Mouse (Mus musculus) myocyte (in vitro differentiated cells): ENCODE results near the gene Adat3. TPM values are rescaled to one million over a fixed set of nuclear protein-coding genes. Genes with fewer than 3 reads are reported as not detected.

ENCODE experiments used
- H3K27me3 ChIP-seq: one replicate; pipeline ENCODE4 v1.6.1; 2011; ENCODE audit not compliant: control insufficient read depth, insufficient read depth, insufficient read length
- H3K36me3 ChIP-seq: one replicate; pipeline ENCODE4 v1.6.1; 2011; ENCODE audit not compliant: control insufficient read depth, insufficient read depth
- H3K4me2 ChIP-seq: one replicate; pipeline ENCODE4 v1.6.1; 2011; ENCODE audit warnings: low read depth, control low read depth
- H3K4me3 ChIP-seq: one replicate; pipeline ENCODE4 v1.5.1; 2011; ENCODE audit warnings: mild to moderate bottlenecking, control low read depth, moderate library complexity
- H3K79me2 ChIP-seq: one replicate; pipeline ENCODE4 v1.6.1; 2011; ENCODE audit not compliant: control insufficient read depth, insufficient read depth
- H3ac ChIP-seq: one replicate; pipeline ENCODE4 v1.6.1; 2011; ENCODE audit not compliant: control insufficient read depth, insufficient read length
- CEBPB ChIP-seq: IDR thresholded peaks from 2 replicates; pipeline ENCODE4 v1.6.1; 2011; ENCODE audit warnings: mild to moderate bottlenecking, moderate library complexity; ENCODE audit not compliant: poor library complexity, insufficient read depth, severe bottlenecking
- E2F4 ChIP-seq: IDR thresholded peaks from one replicate; pipeline ENCODE4 v1.6.1; 2011; ENCODE audit warnings: mild to moderate bottlenecking, control low read depth, moderate library complexity; ENCODE audit not compliant: insufficient read depth
- MAX ChIP-seq: IDR thresholded peaks from one replicate; pipeline ENCODE4 v1.6.1; 2011; ENCODE audit warnings: low read depth, mild to moderate bottlenecking, control low read depth
- MYOD1 ChIP-seq, 3 experiments: IDR thresholded peaks; one replicate each; pipeline ENCODE4 v1.6.1; 2011; ENCODE audit warnings: control low read depth in 2 of 3, low read depth in 2 of 3, mild to moderate bottlenecking in 2 of 3, moderate library complexity in 1 of 3; ENCODE audit not compliant: insufficient read length in 2 of 3, control insufficient read depth in 1 of 3
- MYOG ChIP-seq, 3 experiments: IDR thresholded peaks; one replicate each; pipeline ENCODE4 v1.6.1; 2011; ENCODE audit warnings: control low read depth in 2 of 3, low read depth in 2 of 3, mild to moderate bottlenecking in 2 of 3; ENCODE audit not compliant: insufficient read length in 2 of 3, control insufficient read depth in 1 of 3, insufficient read depth in 1 of 3
- POLR2A ChIP-seq: IDR thresholded peaks from one replicate; pipeline ENCODE4 v1.6.1; 2011; ENCODE audit warnings: low read depth, mild to moderate bottlenecking, control low read depth, moderate library complexity; ENCODE audit not compliant: insufficient read length
- POLR2AphosphoS2 ChIP-seq: IDR thresholded peaks from one replicate; pipeline ENCODE4 v1.6.1; 2011; ENCODE audit warnings: low read depth, control low read depth; ENCODE audit not compliant: insufficient read length
- REST ChIP-seq: IDR thresholded peaks from one replicate; pipeline ENCODE4 v1.6.1; 2011; ENCODE audit warnings: mild to moderate bottlenecking, control low read depth, moderate library complexity; ENCODE audit not compliant: insufficient read depth, insufficient read length
- SRF ChIP-seq: IDR thresholded peaks from one replicate; pipeline ENCODE4 v1.6.1; 2011; ENCODE audit warnings: low read depth; ENCODE audit not compliant: control insufficient read depth, insufficient read length
- TCF12 ChIP-seq: IDR thresholded peaks from one replicate; pipeline ENCODE4 v1.6.1; 2011; ENCODE audit warnings: mild to moderate bottlenecking, control low read depth; ENCODE audit not compliant: poor library complexity, insufficient read depth, severe bottlenecking
- TCF3 ChIP-seq: IDR thresholded peaks from one replicate; pipeline ENCODE4 v1.6.1; 2011; ENCODE audit warnings: low read depth, control low read depth; ENCODE audit not compliant: insufficient read length
- USF1 ChIP-seq: IDR thresholded peaks from one replicate; pipeline ENCODE4 v1.6.1; 2011; ENCODE audit warnings: low read depth, mild to moderate bottlenecking, control low read depth, moderate library complexity
- polyA plus RNA-seq: library from polyadenylated mRNA; unstranded; fragments of >200 nt; fragmentation: generic; extraction: Trizol; gene quantifications from one replicate; pipeline ENCODE4 v1.2.1, GENCODE M21; 2012; ENCODE audit warnings: missing spikeins

The Adat3 gene
- polyA plus RNA-seq, 1 experiment: 5.7 TPM

GRCm38 (mm10) chr10:80569664-80570066 is 33.0 kb upstream of the Adat3 start:
- no peak overlapping the region for H3K4me3 ChIP-seq
- peak overlapping the region; percentile 36 for H3K4me2 ChIP-seq
- H3ac ChIP-seq: no peak overlapping the region
- no peaks in the 10 kb centered on the region for H3K27me3 ChIP-seq
- no peak for TF ChIP-seq MYOG (IDR thresholded peaks at IDR 0.05; ENCODE audit: control insufficient read depth in 1 of 3, insufficient read depth in 1 of 3, insufficient read length in 2 of 3, low read depth in 2 of 3)
- peaks cover 41% of the 10 kb centered on the region for H3K79me2 ChIP-seq
- peaks cover 5% of the 10 kb centered on the region for H3K36me3 ChIP-seq

DNA sequence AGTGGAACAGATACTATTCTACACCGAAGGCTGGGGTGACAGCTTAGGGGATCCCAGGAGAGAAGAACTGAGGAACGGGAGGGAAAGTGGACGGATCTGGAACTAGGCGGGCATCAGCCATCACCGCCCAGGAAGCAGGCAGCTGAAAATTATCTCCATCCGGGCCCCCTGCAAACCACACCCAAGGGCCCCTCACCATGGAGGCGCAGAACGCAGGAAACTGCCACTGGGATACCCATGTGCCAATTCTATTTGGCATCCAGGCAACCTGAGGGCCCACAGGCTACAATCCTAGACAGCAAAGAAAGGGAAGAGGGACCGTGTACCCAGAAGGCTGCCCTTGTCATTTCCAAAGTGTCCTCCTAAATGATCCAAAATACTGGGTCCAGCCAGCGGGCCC is 32.3 kb upstream of the Adat3 start:
- peaks cover 49% of the 10 kb centered on the region for H3K79me2 ChIP-seq
- H3K36me3 ChIP-seq: peaks cover under 1% of the 10 kb centered on the region
- TF ChIP-seq TCF12 (no peak), MYOG (IDR thresholded peaks at IDR 0.05; ENCODE audit: control insufficient read depth in 1 of 3, insufficient read depth in 1 of 3, insufficient read length in 2 of 3, low read depth in 2 of 3) (no peak), TCF3 (no peak), MAX (no peak), CEBPB (no peak), E2F4 (no peak), POLR2A (no peak), USF1 (no peak), REST (no peak), MYOD1 (IDR thresholded peaks at IDR 0.05; ENCODE audit: control insufficient read depth in 1 of 3, insufficient read length in 2 of 3, low read depth in 2 of 3) (no peak), SRF (no peak), POLR2AphosphoS2 (no peak)
- no peak overlapping the region for H3K4me3 ChIP-seq
- H3ac ChIP-seq: no peak overlapping the region
- H3K4me2 ChIP-seq: no peak overlapping the region
- no peaks in the 10 kb centered on the region for H3K27me3 ChIP-seq

GRCm38 (mm10) chr10:80570871-80571836 is 31.5 kb upstream of the Adat3 start:
- Histone ChIP-seq H3K79me2 (peaks cover 56% of the 10 kb centered on the region), H3ac (no peak overlapping the region), H3K4me2 (no peak overlapping the region), H3K36me3 (no peaks in the 10 kb centered on the region), H3K4me3 (no peak overlapping the region), H3K27me3 (no peaks in the 10 kb centered on the region)
- TF ChIP-seq SRF (no peak), USF1 (no peak), CEBPB (no peak), MAX (no peak), POLR2A (no peak), E2F4 (no peak), REST (no peak), TCF3 (no peak), MYOG (IDR thresholded peaks at IDR 0.05; ENCODE audit: control insufficient read depth in 1 of 3, insufficient read depth in 1 of 3, insufficient read length in 2 of 3, low read depth in 2 of 3) (no peak), TCF12 (no peak), MYOD1 (IDR thresholded peaks at IDR 0.05; ENCODE audit: control insufficient read depth in 1 of 3, insufficient read length in 2 of 3, low read depth in 2 of 3) (no peak), POLR2AphosphoS2 (no peak)

- H3K79me2 ChIP-seq: peaks cover 62% of the 10 kb centered on the region
- no peaks in the 10 kb centered on the region for H3K36me3 ChIP-seq
- TF ChIP-seq TCF3 (no peak), MAX (no peak), POLR2A (no peak), MYOG (IDR thresholded peaks at IDR 0.05; ENCODE audit: control insufficient read depth in 1 of 3, insufficient read depth in 1 of 3, insufficient read length in 2 of 3, low read depth in 2 of 3) (no peak), POLR2AphosphoS2 (no peak), TCF12 (no peak), REST (no peak), USF1 (no peak), CEBPB (no peak), SRF (no peak)
- H3ac ChIP-seq: no peak overlapping the region
- no peak overlapping the region for H3K4me2 ChIP-seq
- H3K27me3 ChIP-seq: no peaks in the 10 kb centered on the region
- H3K4me3 ChIP-seq: no peak overlapping the region
Observed at GRCm38 (mm10) chr10:80572477-80572876, 30.2 kb upstream of the Adat3 start.

DNA sequence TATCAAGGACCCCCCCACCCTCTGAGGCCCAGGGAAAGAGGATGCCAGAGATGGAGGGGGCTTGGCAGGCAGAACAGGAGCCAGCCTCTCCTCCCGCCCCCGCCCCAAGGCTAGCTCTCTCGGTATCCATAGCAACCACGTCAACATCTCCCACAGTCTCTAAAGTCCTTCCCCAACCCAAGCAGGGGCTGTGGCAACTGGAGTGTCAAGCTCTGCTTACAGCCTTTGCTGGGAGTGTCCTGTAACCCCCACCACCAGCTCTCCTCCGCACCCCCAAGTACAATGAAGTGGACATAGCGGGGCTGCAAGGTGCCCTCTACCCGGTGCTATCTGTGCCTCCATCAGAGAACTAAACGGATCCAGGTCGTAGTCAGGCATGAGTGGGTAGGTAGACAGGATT is 28.7 kb upstream of the Adat3 start:
- no peak for TF ChIP-seq TCF12
- no peak for TF ChIP-seq POLR2AphosphoS2
- no peak for TF ChIP-seq MYOG (IDR thresholded peaks at IDR 0.05; ENCODE audit: control insufficient read depth in 1 of 3, insufficient read depth in 1 of 3, insufficient read length in 2 of 3, low read depth in 2 of 3)
- TF ChIP-seq TCF3: no peak
- TF ChIP-seq CEBPB: no peak
- TF ChIP-seq SRF: no peak
- no peak for TF ChIP-seq E2F4
- no peak for TF ChIP-seq USF1
- no peak for TF ChIP-seq MAX
- no peak for TF ChIP-seq REST
- no peak for TF ChIP-seq POLR2A
- TF ChIP-seq MYOD1 (IDR thresholded peaks at IDR 0.05; ENCODE audit: control insufficient read depth in 1 of 3, insufficient read length in 2 of 3, low read depth in 2 of 3): no peak
- H3K36me3 ChIP-seq: no peaks in the 10 kb centered on the region
- no peak overlapping the region for H3K4me2 ChIP-seq
- H3K79me2 ChIP-seq: peaks cover 62% of the 10 kb centered on the region
- H3ac ChIP-seq: no peak overlapping the region
- no peaks in the 10 kb centered on the region for H3K27me3 ChIP-seq
- no peak overlapping the region for H3K4me3 ChIP-seq
